Mouse (Mus musculus) fibroblast of lung, adult 2 months (primary cell): ENCODE results near the gene Hnrnpr.

Experiments
- DNase-seq: peaks from one replicate; pipeline ENCODE4 v3.0.0-alpha.2; 2011; ENCODE audit warnings: low read depth

Hnrnpr gene

DNA sequence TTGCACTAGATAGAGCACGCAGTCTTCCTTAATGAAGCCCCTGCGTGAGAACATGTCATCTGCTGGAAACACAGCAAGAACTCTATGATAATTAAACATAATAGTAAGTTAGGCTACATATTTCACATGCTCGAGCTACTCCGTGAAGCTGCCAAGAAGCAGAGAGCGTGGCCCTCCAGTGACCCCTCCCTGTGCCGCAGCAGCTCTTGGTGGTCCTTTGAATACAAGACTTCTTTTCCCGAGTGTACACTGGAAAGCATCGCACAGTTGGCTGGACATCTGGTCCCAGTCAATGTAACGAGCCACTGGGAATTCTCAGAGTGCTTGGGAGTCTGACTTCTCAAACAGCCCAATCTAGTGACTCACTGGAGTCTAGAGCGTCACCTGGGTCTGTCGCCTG is 97.1 kb downstream of the Hnrnpr start:
- peak; percentile 33 for DNase-seq
